Mouse (Mus musculus) A20 (cell line): ENCODE data around the gene Cngb1.
A peak's percentile ranks its signal among the peaks of the same experiment; 100 is the strongest.

Experiments
- DNase-seq: peaks from one replicate; pipeline ENCODE4 v3.0.0-alpha.2; 2011; ENCODE audit warnings: low read depth, low spot score

Cngb1 gene

GRCm38 (mm10) chr8:95306431-95306830, at the start of gene Cngb1:
TSS of gene Cngb1 (minus strand) at chr8:95306585.
- no peak for DNase-seq

DNA sequence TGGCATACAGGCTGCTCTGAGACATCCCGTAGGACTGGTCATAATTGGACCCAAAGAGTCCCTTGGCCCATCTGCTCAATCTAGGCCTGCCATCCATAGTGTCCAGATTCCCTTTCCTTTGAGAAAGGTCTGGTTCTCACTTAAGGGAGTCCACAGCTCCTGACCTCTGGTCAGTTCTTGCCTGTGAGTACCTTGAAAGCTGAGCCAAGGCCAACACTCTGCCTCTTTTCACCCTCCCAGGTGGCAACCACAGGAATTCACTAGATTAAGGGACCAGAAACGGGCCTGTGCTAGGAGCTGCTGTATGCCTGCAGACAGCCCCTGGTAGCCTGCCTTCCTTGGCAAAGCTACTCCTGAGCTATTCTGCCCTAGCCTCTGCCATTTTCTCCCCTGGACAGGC, 48.2 kb upstream of the Cngb1 start:
- DNase-seq = no peak

GRCm38 (mm10) chr8:95352871-95353866, 46.8 kb upstream of the Cngb1 start:
- no peak for DNase-seq

- no peak for DNase-seq
Measured at GRCm38 (mm10) chr8:95352151-95352870, 45.9 kb upstream of the Cngb1 start, which contains the start of gene Mmp15. TSS of gene Mmp15 (plus strand) at chr8:95352268.

DNA sequence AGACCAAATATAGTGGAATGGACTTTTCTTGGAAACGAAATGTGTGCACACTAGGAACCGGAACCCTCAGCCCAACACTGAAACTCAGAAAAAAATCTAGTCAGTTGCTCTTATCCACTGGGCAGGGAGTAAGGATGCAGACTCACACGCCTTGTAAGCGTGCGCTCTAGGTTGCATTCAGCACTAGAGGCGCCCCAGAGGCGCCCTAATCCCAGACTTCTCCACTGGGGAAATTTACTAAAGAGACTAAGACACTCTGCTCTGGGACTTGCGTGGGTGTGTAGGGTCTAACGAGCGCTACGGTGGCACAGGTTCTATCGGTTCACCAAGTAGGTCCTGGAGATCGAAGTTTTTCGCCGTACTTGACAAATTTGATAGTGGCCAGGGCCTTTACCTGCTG, 45.1 kb upstream of the Cngb1 start:
- DNase-seq = no peak

DNA sequence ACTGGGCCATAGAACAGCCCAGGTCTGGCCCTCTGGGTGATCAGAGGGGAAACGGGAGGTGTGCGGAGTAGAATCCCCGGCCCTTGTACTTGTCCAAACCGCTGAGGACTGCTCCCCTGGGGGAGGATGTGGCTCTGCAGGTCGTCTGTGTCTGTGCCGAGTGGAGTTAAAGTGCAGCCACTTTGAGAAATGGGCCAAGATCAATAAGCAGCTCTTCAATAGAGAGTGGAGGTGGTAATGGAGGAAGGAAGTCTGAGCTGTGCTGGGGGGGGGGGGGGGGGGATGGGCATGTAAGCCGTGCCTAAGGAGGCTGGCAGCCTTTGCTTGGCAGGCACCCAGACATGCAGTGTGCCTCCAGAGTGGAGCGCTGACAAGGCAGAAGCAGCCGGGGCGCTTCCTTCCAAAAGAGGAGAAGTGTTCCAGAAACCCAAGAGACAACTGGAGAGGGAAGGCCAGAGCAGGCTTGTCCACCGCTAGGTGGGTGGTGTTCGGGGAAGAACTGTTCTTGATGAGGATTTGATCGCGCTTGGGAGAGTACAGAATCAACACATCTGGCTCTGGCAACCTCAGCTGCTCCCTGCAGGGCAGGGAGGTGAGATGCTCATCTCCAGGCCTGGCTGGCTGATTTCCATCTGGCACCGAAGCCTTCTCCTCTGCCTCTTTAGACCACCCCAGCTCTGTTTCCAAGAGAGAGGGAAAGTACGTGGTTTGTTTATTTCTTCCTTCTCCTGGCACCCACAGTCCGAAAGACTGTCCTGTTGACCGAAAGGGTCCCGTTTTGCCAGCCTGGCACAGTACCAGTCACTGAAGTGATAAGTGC, 42.6 kb upstream of the Cngb1 start:
- DNase-seq = no peak

GRCm38 (mm10) chr8:95348356-95348755, 42.0 kb upstream of the Cngb1 start:
- DNase-seq = no peak

DNA sequence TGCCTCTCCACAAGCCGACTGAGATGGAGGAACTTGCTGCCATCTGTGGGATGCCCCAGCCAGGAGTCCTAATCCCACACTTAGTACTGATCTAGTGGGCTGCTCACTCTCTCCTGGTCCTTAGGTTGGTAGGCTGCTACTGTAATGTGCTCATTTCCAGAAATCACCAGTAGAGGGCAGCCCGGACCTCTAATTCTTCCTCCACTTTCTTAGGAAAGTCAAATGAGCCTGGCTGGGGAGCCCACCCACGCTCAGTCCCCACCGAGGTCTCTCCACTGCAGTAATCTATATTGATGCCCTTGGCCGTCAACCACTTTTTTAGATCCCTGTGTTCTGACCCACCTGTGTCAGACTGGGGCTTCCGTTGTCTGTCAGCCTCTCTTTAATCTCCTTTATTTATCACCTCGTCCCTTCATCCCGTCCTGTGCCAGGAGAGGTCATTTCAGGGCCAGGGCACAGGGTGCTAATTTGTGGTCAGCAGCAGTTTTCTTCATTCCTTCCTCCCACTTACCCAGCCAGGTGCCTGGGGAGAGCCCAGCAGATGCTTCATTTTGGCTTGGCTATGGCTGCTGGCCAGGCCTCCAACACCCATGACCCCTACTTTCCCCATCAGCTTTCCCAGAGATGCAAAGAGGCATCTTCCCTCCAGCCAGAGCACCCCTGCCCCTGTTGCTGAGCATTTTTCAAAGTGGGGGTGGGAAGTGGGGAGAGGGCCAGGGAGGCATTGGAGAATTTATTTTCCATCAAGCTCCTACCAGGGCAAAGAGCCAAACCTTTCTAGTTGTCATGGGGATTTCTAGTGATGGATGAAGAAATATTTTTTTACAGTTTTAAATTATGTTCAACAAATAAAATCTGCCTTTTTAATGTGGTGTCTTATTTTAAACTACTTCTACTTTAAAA, 40.5 kb upstream of the Cngb1 start:
- DNase-seq = peak; percentile 69

DNA sequence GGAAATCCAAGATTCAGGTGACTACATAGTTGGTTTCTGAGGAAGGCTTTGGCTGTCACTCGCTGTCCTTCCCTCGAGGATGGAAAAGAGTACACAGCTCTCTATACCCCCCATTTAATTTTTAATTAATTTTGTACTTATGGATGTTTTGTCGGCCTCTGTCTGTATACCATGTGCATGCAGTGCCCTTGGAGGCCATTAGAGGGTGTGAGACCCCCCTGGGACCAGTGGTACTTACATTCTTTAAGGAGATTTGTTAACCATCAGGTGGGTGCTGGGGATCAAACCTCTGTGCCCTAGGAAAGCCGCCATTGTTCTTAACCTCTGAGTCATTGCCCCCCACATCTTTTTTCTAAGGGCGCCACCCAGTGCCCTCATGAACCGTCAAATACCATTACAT, 38.3 kb upstream of the Cngb1 start:
- no peak for DNase-seq

GRCm38 (mm10) chr8:95341721-95342120, 35.3 kb upstream of the Cngb1 start:
- no peak for DNase-seq

GRCm38 (mm10) chr8:95336363-95336762, 30.0 kb upstream of the Cngb1 start:
- no peak for DNase-seq

DNA sequence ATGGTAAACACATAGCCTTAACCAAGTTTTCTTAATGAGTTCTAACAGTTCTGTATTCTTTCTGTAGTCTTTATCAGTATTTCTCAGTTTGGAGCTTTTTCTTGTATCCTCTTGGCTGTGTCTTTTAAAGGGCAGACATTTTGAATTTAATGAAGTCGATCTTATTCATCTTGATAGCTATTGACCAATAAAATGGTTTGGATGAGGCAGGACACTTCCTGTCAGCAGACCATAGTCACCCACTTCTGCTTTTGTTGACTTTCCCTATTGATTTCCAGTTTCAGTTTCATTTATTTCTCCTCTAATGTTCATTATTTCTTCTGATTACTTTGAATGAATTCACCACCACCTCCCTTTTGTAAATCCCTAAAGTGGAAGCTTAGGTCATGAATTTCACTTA, 29.3 kb upstream of the Cngb1 start:
- DNase-seq = peak; percentile 51

DNA sequence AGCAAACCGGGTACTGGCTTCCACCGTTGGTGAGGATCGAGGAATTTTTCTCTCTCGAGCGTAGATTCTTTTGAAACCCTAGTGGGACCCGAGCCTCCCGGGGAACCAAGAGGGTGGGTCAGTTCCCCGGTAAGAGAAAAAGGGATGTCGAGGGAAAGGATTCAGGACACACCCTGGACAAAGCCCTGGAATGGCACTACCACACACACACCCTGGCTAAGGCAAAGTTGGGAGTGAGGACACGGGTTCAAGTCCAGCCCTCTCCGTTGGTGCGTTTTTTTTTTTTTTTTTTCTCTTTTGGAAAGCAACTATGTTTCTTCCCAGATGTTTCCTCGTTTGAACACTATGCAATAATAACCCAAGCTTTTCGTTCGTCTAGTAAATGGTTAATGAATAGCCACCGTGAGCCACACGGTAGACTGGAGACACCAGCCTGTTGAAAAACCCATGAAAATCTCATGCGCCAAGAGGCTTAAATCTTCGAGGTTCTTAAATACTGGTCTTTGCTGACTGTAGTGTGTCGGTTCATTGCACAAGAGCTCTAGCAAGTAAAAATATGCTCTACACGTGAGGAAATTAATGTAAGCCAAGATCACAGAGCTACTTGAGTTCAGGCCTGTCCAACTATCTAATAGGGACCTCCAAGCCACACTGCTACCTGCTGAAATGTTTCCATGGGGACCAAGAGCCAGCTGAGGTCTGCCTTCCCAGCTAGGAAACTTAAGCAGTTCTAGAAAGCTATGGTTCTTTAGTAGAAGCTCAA, 26.2 kb upstream of the Cngb1 start:
- peak; percentile 41 for DNase-seq

DNA sequence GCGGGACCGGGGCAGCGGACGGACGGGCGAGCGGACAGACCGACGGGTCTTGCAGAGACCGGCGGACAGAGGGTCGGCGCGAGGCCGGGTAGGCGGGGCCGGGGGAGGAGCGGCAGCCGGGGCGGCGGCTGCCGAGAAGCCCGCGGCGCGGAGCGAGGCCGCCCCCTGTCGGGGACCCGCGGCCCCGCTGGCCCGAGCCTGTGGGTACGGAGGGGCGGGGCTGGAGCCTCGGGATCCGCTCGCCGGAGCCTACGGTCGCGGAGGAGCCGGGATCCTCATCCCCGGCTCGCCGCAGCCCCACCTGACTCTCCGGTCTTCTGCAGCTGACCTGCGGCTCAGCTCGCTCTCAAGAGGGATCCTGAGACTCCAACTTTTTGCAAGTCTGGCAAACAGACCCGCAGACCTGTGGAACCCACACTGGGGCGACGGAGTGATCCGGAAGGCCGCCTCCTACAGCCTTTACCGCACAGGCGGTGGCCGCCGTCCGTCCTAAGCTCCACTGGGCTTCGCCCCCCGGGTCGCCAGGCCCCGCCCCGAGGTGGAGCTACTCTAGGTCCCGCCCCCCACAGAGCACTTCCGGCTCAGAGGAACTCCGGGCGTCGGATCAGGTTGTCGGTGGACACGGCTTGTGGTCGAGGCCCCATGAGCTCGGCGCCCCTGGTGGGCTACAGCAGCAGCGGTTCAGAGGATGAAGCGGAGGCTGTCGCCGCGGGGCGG, 25.5 kb upstream of the Cngb1 start, which contains the start of the genes Zfp319 and Usb1:
Gene Zfp319 (minus strand): TSS at position 231 of the 717 bp plus-strand sequence.
Gene Usb1 (plus strand): TSS at position 565 of the 717 bp plus-strand sequence.
- peak; percentile 96 for DNase-seq

- peak; percentile 92 for DNase-seq
Measured at GRCm38 (mm10) chr8:95331156-95331719, 24.9 kb upstream of the Cngb1 start.

DNA sequence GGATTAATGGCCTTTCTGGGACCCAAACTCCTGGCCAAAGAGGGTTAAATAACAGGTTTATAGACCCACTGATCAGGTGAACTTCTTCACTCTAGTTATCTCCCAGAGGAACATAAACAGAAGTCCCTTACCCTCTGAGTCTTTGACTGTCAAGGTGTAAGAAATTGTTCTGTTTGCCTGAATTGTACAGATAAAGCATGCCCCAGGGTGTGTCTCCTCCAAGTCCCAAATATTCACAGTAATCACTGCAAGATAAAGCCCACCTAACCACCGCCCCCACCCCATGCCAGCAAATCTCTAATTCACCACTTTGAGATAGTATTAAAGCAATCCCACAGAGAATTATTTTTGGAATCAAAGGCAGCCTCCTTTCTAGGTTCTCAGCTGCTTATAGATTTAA, 24.0 kb upstream of the Cngb1 start:
- DNase-seq = no peak

- DNase-seq = no peak
Measured at GRCm38 (mm10) chr8:95327866-95328465, 21.6 kb upstream of the Cngb1 start.

GRCm38 (mm10) chr8:95326822-95327221, 20.4 kb upstream of the Cngb1 start:
- no peak for DNase-seq
